Mouse (Mus musculus): ENCODE data around the gene Arl6ip1. TPM values are rescaled to one million over a fixed set of nuclear protein-coding genes. Genes with fewer than 3 reads are reported as not detected.

The Arl6ip1 gene
- polyA plus RNA-seq, 1 experiment from 2014 or later = 475 TPM

DNA sequence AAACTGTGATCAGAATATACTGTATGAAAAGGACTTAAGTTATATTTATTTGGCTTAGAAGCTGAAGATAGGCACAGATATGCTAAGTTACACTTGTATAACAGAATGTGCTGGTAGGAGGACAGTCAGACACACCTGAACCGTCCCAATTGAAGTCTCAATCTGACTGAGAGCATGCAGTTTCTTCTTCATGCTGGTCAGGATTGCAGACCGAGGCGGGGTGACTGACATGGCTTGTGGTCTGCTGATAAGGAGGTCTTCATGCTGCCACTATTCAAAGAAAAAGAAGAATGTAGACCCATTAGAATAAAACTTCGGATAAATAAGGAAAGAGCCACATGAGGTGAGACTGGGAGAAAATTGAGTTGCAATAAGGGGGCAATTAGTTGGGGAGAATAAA is 13.7 kb upstream of the Arl6ip1 start:
- no peaks in the 10 kb centered on the region for H3K4me1 ChIP-seq (replicated peaks; ENCODE audit: control insufficient read depth, insufficient read depth, low read length)
- no peak overlapping the region for H3K4me3 ChIP-seq (ENCODE audit: low read depth, low read length)
- 92% methylated on average over 4 of the region's 4 CpGs for WGBS
- H3K9me3 ChIP-seq (ENCODE audit: control insufficient read depth, low read length) = no peaks in the 10 kb centered on the region
- DNase-seq (ENCODE audit: low spot score) = no peak
- no peak for ATAC-seq (replicated peaks; ENCODE audit: low FRiP score)
- no peaks in the 10 kb centered on the region for H3K27me3 ChIP-seq (ENCODE audit: control insufficient read depth, insufficient read depth, low read length)
- no peak overlapping the region for H3K4me2 ChIP-seq (ENCODE audit: low read depth, low read length, severe bottlenecking)
- H3K27ac ChIP-seq (ENCODE audit: low read depth, low read length) = no peak overlapping the region
- peaks cover 4% of the 10 kb centered on the region; the same call in 1 of the 2 replicates for H3K36me3 ChIP-seq (ENCODE audit: control insufficient read depth, insufficient read depth, low read length)
- no peak overlapping the region for H3K9ac ChIP-seq (ENCODE audit: low read length)

DNA sequence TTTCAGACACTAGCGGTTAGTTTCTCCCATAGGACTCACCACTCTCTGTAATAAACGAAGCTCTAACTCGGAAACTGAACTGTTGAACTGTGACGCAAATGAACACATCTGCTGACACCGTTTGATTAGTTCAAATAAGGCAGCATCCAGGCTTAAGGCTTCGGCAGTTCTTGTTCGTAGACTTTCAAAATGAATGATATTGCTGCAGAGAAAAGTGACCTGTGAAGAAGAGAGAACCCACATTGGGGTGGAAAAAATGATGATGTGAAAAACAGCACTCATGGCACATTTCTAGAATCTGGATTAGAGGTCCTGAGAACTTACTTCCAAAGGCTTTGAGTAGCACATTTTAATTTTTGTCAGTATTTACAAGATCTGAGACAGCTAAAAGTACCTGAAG is 11.8 kb upstream of the Arl6ip1 start:
- peaks cover 4% of the 10 kb centered on the region; the same call in 1 of the 2 replicates for H3K36me3 ChIP-seq (ENCODE audit: control insufficient read depth, insufficient read depth, low read length)
- H3K9me3 ChIP-seq (ENCODE audit: control insufficient read depth, low read length) = no peaks in the 10 kb centered on the region
- ATAC-seq (replicated peaks; ENCODE audit: low FRiP score) = no peak
- 92% methylated on average over 7 of the region's 7 CpGs for WGBS
- no peak overlapping the region for H3K27ac ChIP-seq (ENCODE audit: low read depth, low read length)
- no peak for DNase-seq (ENCODE audit: low spot score)
- H3K4me3 ChIP-seq (ENCODE audit: low read depth, low read length) = no peak overlapping the region
- H3K27me3 ChIP-seq (ENCODE audit: control insufficient read depth, insufficient read depth, low read length) = no peaks in the 10 kb centered on the region
- no peaks in the 10 kb centered on the region for H3K4me1 ChIP-seq (replicated peaks; ENCODE audit: control insufficient read depth, insufficient read depth, low read length)
- no peak overlapping the region for H3K9ac ChIP-seq (ENCODE audit: low read length)
- no peak overlapping the region for H3K4me2 ChIP-seq (ENCODE audit: low read depth, low read length, severe bottlenecking)

DNA sequence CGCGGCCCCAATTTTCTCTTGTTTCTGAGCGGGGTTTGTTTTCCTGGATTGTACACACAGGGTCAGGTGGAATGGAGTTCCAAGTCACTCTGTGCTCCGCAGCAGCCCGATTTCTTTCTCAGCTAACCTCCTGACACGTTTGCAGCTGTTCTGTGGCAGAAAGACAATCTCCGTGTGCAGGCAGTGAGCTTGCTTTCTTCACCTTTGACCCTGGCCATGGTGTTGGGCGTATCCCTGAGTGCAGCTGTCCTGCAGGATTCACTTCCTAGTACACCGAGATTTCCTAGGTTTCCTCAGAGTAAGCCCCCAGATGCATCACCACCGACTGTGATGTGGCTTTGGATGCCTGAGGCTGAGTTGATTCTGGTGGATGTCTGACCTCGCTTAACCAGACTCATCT is 5.7 kb upstream of the Arl6ip1 start:
- 87% methylated on average over 11 of the region's 11 CpGs for WGBS
- DNase-seq (ENCODE audit: low spot score) = no peak
- no peak overlapping the region for H3K27ac ChIP-seq (ENCODE audit: low read depth, low read length)
- H3K4me3 ChIP-seq (ENCODE audit: low read depth, low read length) = no peak overlapping the region
- no peak overlapping the region for H3K9ac ChIP-seq (ENCODE audit: low read length)
- H3K4me2 ChIP-seq (ENCODE audit: low read depth, low read length, severe bottlenecking) = no peak overlapping the region
- H3K9me3 ChIP-seq (ENCODE audit: control insufficient read depth, low read length) = no peaks in the 10 kb centered on the region
- no peaks in the 10 kb centered on the region for H3K27me3 ChIP-seq (ENCODE audit: control insufficient read depth, insufficient read depth, low read length)
- no peaks in the 10 kb centered on the region for H3K4me1 ChIP-seq (replicated peaks; ENCODE audit: control insufficient read depth, insufficient read depth, low read length)
- no peaks in the 10 kb centered on the region; the same call in 1 of the 2 replicates for H3K36me3 ChIP-seq (ENCODE audit: control insufficient read depth, insufficient read depth, low read length)
- ATAC-seq (replicated peaks; ENCODE audit: low FRiP score) = no peak

DNA sequence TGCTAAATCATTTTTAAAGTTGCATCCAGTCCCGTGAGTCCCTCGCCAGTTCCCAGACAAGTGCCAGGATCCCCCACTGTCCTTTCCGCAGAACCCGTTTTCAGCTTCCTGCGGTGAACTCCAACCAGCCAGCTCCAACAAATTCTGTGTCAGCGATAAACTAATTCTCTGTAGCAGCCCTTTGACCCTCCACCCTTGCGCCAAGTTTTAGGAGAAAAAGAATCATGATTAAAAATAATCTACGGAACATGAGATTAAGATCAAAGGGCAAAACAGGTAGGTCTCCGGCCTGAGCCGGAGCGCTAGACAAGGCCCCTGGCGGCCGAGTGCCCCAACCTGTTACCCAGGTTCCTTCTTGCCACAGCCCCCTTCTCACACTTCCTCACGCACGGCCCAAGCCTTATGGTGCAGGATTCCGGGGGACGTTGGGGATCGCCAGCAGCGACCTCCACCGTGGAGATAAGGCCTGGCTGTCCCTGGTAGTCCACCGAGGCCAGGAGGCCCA is 485 bp downstream of the Arl6ip1 start:
- WGBS = under 1% methylated on average over 21 of the region's 21 CpGs
- H3K4me2 ChIP-seq (ENCODE audit: low read depth, low read length, severe bottlenecking) = peak overlapping the region; percentile 61
- peaks cover 3% of the 10 kb centered on the region; the same call in 1 of the 2 replicates for H3K4me1 ChIP-seq (replicated peaks; ENCODE audit: control insufficient read depth, insufficient read depth, low read length)
- no peaks in the 10 kb centered on the region for H3K27me3 ChIP-seq (ENCODE audit: control insufficient read depth, insufficient read depth, low read length)
- H3K4me3 ChIP-seq (ENCODE audit: low read depth, low read length) = peak overlapping the region; percentile 83
- H3K9ac ChIP-seq (ENCODE audit: low read length) = peak overlapping the region; percentile 92
- ATAC-seq (replicated peaks; ENCODE audit: low FRiP score) = peak; percentile 74
- no peaks in the 10 kb centered on the region; the same call in 1 of the 2 replicates for H3K36me3 ChIP-seq (ENCODE audit: control insufficient read depth, insufficient read depth, low read length)
- H3K27ac ChIP-seq (ENCODE audit: low read depth, low read length) = peak overlapping the region; percentile 86
- H3K9me3 ChIP-seq (ENCODE audit: control insufficient read depth, low read length) = no peaks in the 10 kb centered on the region
- DNase-seq (ENCODE audit: low spot score) = peak; percentile 51

DNA sequence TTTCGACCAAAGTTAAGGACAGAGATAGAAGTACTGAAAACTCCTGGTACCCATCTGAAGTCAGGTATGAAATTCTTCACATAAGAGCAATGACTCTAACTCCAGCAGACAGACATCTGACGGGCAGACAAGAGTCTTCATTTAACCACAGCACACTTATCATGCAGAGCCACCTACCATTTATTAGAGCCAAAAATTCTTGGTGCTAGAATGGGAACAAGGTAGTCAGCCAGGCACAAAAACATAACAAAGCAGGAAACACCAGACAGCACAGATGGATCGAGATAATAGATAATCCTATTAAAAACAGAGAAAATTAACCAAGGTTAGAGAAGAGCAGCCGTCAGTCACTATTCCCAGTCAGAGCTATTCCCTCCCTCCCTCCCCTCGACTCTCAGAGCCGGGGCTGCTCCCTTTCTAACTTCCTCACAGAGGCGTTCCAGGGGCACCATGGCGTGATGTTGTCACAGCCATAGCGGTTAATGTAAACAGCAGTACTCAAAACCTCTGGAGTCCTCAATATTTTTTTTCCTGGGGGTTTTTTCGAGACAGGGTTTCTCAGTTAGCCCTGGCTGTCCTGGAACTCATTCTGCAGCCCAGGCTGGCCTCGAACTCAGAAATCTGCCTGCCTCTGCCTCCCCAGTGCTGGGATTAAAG is 3.1 kb downstream of the Arl6ip1 start:
- H3K4me2 ChIP-seq (ENCODE audit: low read depth, low read length, severe bottlenecking) = no peak overlapping the region
- DNase-seq (ENCODE audit: low spot score) = no peak
- WGBS = 66% methylated on average over 11 of the region's 11 CpGs

DNA sequence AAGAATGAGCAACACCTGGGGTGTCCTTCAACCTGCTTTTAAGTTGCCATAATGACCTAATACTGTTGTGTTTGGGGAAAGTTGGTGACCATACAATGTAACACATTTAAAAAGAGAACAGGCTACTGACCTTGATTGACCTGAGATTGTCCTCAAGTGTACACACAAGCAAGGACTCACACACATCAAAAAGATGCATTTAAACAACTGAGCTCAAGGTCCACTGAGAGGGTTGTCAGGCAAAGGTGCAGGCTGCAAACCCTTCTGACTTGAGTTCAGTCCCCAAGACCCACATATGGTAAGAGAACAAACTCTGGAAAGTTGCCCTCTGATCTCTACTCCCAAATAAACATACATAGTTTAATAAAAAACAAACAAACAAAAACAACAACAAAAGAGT is 3.7 kb downstream of the Arl6ip1 start:
- ATAC-seq (replicated peaks; ENCODE audit: low FRiP score) (no peak), DNase-seq (ENCODE audit: low spot score) (no peak)
- H3K4me1 ChIP-seq (replicated peaks; ENCODE audit: control insufficient read depth, insufficient read depth, low read length) = peaks cover 3% of the 10 kb centered on the region; the same call in 1 of the 2 replicates
- H3K9me3 ChIP-seq (ENCODE audit: control insufficient read depth, low read length) = no peaks in the 10 kb centered on the region
- no peaks in the 10 kb centered on the region for H3K27me3 ChIP-seq (ENCODE audit: control insufficient read depth, insufficient read depth, low read length)
- H3K4me2 ChIP-seq (ENCODE audit: low read depth, low read length, severe bottlenecking) = no peak overlapping the region
- H3K27ac ChIP-seq (ENCODE audit: low read depth, low read length) = no peak overlapping the region
- peaks cover 8% of the 10 kb centered on the region; the same call in 1 of the 2 replicates for H3K36me3 ChIP-seq (ENCODE audit: control insufficient read depth, insufficient read depth, low read length)
- H3K9ac ChIP-seq (ENCODE audit: low read length) = no peak overlapping the region
- no peak overlapping the region for H3K4me3 ChIP-seq (ENCODE audit: low read depth, low read length)

More for the DNA sequence above, 3.1 kb downstream of the Arl6ip1 start:
- no peak overlapping the region for H3K27ac ChIP-seq (ENCODE audit: low read depth, low read length)
- H3K27me3 ChIP-seq (ENCODE audit: control insufficient read depth, insufficient read depth, low read length) = no peaks in the 10 kb centered on the region
- peaks cover 3% of the 10 kb centered on the region; the same call in 1 of the 2 replicates for H3K36me3 ChIP-seq (ENCODE audit: control insufficient read depth, insufficient read depth, low read length)
- H3K4me1 ChIP-seq (replicated peaks; ENCODE audit: control insufficient read depth, insufficient read depth, low read length) = peaks cover 3% of the 10 kb centered on the region; the same call in 1 of the 2 replicates
- H3K4me3 ChIP-seq (ENCODE audit: low read depth, low read length) = no peak overlapping the region
- no peaks in the 10 kb centered on the region for H3K9me3 ChIP-seq (ENCODE audit: control insufficient read depth, low read length)
- H3K9ac ChIP-seq (ENCODE audit: low read length) = no peak overlapping the region
- no peak for ATAC-seq (replicated peaks; ENCODE audit: low FRiP score)

DNA sequence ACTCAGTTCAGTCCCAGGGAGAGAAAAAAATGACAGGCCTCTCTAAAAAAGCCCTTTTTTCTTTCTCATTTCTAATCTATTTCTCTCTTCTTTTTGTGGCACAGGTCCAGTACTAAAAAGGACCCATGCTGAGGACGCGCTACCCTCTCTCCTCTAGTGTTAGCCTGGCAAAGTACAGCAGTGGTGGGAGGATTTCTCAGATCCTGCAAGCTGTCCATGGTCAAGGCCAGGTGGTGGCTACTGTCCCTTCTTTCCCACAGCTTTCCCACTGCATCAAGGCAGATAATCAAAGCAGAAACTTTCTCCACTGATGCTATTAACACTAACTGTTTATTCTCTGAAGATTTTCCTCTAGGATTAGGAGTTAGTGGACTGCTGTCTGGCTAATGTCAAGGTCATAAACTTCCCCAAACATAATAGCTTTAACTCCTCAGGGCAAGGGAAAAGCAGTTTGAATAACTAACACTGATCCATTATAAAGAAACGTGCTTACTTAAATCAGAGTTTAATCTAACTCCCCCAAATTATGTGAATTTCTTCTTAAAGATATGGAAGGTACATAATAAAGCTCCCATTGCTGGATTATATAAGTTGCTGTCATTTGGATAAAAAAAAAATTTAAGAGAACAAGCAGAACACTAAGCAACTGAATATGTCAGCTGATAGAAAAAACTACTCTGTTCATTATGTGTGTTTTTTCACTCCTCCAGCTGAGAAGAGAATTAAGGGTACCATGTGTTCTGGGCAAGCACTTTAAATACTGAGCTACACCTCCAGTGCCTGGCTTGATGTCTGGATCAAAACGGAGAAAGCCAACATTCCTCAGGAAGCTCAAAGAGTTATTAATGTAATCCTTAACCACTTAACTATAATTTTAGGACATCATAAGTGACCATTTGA is 5.7 kb downstream of the Arl6ip1 start:
- Histone ChIP-seq H3K9ac (ENCODE audit: low read length) (no peak overlapping the region), H3K4me2 (ENCODE audit: low read depth, low read length, severe bottlenecking) (no peak overlapping the region), H3K9me3 (ENCODE audit: control insufficient read depth, low read length) (no peaks in the 10 kb centered on the region), H3K27ac (ENCODE audit: low read depth, low read length) (no peak overlapping the region), H3K36me3 (ENCODE audit: control insufficient read depth, insufficient read depth, low read length) (peaks cover 19% of the 10 kb centered on the region; the same call in 1 of the 2 replicates), H3K4me3 (ENCODE audit: low read depth, low read length) (no peak overlapping the region), H3K27me3 (ENCODE audit: control insufficient read depth, insufficient read depth, low read length) (no peaks in the 10 kb centered on the region), H3K4me1 (replicated peaks; ENCODE audit: control insufficient read depth, insufficient read depth, low read length) (peaks cover 3% of the 10 kb centered on the region; the same call in 1 of the 2 replicates)
- WGBS = 90% methylated on average over 4 of the region's 4 CpGs
- ATAC-seq (replicated peaks; ENCODE audit: low FRiP score) = no peak
- no peak for DNase-seq (ENCODE audit: low spot score)

DNA sequence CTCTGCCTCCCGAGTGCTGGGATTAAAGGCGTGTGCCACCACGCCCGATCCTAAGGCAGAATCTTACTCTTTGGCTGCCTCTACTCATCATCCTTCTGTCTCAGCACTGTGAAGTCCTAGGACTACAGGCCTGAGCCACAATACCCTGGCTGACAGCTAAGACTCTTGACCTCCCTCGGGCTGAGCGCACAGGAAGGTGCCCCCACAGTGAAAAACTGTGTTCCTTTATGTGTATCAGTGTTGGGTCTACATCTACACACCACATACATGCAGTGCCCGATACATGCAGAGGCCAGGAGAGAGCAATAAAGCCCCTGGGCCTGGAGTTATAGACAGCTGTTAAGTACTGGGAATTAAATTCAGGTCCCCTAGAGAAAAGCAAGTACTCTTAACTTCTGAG is 7.2 kb downstream of the Arl6ip1 start:
- no peak overlapping the region for H3K4me3 ChIP-seq (ENCODE audit: low read depth, low read length)
- no peak for DNase-seq (ENCODE audit: low spot score)
- H3K9me3 ChIP-seq (ENCODE audit: control insufficient read depth, low read length) = no peaks in the 10 kb centered on the region
- 97% methylated on average over 7 of the region's 7 CpGs for WGBS
- H3K27me3 ChIP-seq (ENCODE audit: control insufficient read depth, insufficient read depth, low read length) = no peaks in the 10 kb centered on the region
- peaks cover 25% of the 10 kb centered on the region; the same call in 1 of the 2 replicates for H3K36me3 ChIP-seq (ENCODE audit: control insufficient read depth, insufficient read depth, low read length)
- 0 out of 2 replicates have a peak, but pooled peaks cover 3% of the 10 kb centered on the region for H3K4me1 ChIP-seq (replicated peaks; ENCODE audit: control insufficient read depth, insufficient read depth, low read length)
- ATAC-seq (replicated peaks; ENCODE audit: low FRiP score) = no peak
- no peak overlapping the region for H3K9ac ChIP-seq (ENCODE audit: low read length)
- no peak overlapping the region for H3K4me2 ChIP-seq (ENCODE audit: low read depth, low read length, severe bottlenecking)
- H3K27ac ChIP-seq (ENCODE audit: low read depth, low read length) = no peak overlapping the region

All from forebrain, embryonic 11.5 days (tissue).